ENCODE assay signal across 17 mouse cellular contexts in genomic region chr9:28621939-28622338, GRCm38 (mm10).
"Had no signal": no experiment of that assay in that cellular context is flagged by ENCODE, and none has a peak within 500 bp of the region (broad histone marks: within the 10 kb centered on the region; RNA-seq: fewer than 3 reads in every experiment).

No protein-coding gene starts in this region.

- H3K4me3 ChIP-seq: layer of hippocampus, adult 2 months; left cerebral cortex, adult 2 months; limb, embryonic 12.5 days; limb, embryonic 15.5 days had no signal

- H3K9me3 ChIP-seq: limb, embryonic 12.5 days; limb, embryonic 15.5 days had no signal

- H3K4me1 ChIP-seq: limb, embryonic 12.5 days; limb, embryonic 15.5 days had no signal

- H3K27ac ChIP-seq: kidney, postnatal 0 days; layer of hippocampus, adult 2 months; left cerebral cortex, adult 2 months; limb, embryonic 12.5 days; limb, embryonic 15.5 days; liver, embryonic 14.5 days; macrophage had no signal

- H3K27me3 ChIP-seq: limb, embryonic 15.5 days had no signal

- DNase-seq: kidney, adult 2 months; kidney, postnatal 25 days; layer of hippocampus, adult 9-11 months; left cerebral cortex, postnatal 4 days; liver, postnatal 0 days; lung, embryonic 14.5 days; midbrain, embryonic 14.5 days; thymus, adult 2 months; thymus, postnatal 25 days had no signal

- ATAC-seq: liver, postnatal 0 days; lung, postnatal 0 days had no signal

- H3K9ac ChIP-seq: limb, embryonic 12.5 days; limb, embryonic 15.5 days; liver, embryonic 14.5 days; liver, postnatal 0 days; lung, embryonic 14.5 days had no signal

- H3K36me3 ChIP-seq: limb, embryonic 12.5 days; limb, embryonic 15.5 days had no signal
